Mouse (Mus musculus) liver, postnatal 0 days (tissue): Measurements from ENCODE around the gene Slc44a5. TPM values are rescaled to one million over a fixed set of nuclear protein-coding genes. Genes with fewer than 3 reads are reported as not detected.

Experiments
- ATAC-seq: fragments of 200-750 bp; cut with Nextera tagmentation; 2 replicates; pipeline ENCODE4 v1.8.0; 2017; ENCODE audit warnings: mild to moderate bottlenecking, moderate library complexity
- DNase-seq: peaks from one replicate; pipeline ENCODE4 v3.0.0-alpha.2; 2016
- H3K27ac ChIP-seq: fragments of 300-500 bp; sonication (generic); 2 replicates; pipeline ENCODE4 v1.5.1; 2014; ENCODE audit warnings: antibody characterized with exemption, moderate library complexity, mild to moderate bottlenecking, low read depth
- H3K27me3 ChIP-seq: fragments of 300-500 bp; sonication (generic); 2 replicates; pipeline ENCODE4 v1.6.1; 2014; ENCODE audit warnings: low read length, control low read depth, mixed read lengths; ENCODE audit not compliant: insufficient read depth
- H3K36me3 ChIP-seq: fragments of 300-500 bp; sonication (generic); replicated peaks from 2 replicates; pipeline ENCODE4 v1.6.1; 2014; ENCODE audit warnings: mild to moderate bottlenecking, control low read depth, low read length, moderate library complexity, mixed read lengths; ENCODE audit not compliant: insufficient read depth
- H3K4me1 ChIP-seq: fragments of 300-500 bp; sonication (generic); 2 replicates; pipeline ENCODE4 v1.6.1; 2014; ENCODE audit warnings: antibody characterized with exemption, mild to moderate bottlenecking, control low read depth; ENCODE audit not compliant: insufficient read depth
- H3K4me2 ChIP-seq: fragments of 300-500 bp; sonication (generic); 2 replicates; pipeline ENCODE4 v1.6.1; 2014; ENCODE audit warnings: low read depth, mild to moderate bottlenecking, low read length, moderate library complexity, mixed read lengths
- H3K4me3 ChIP-seq: fragments of 300-500 bp; sonication (generic); 2 replicates; pipeline ENCODE4 v1.5.1; 2014; ENCODE audit warnings: low read depth, low read length
- H3K9ac ChIP-seq: fragments of 300-500 bp; sonication (generic); replicated peaks from 2 replicates; pipeline ENCODE4 v1.6.1; 2014; ENCODE audit warnings: mild to moderate bottlenecking, moderate library complexity
- H3K9me3 ChIP-seq: fragments of 300-500 bp; sonication (generic); 2 replicates; pipeline ENCODE4 v1.6.1; 2016; ENCODE audit warnings: mild to moderate bottlenecking, control low read depth, low read length, mixed read lengths
- CTCF ChIP-seq: sonication (generic); IDR thresholded peaks from 2 replicates; pipeline ENCODE4 v1.5.1; 2016; ENCODE audit warnings: antibody characterized with exemption, low read depth
- EP300 ChIP-seq: IDR thresholded peaks from 2 replicates; pipeline ENCODE4 v1.6.1; 2016; ENCODE audit warnings: antibody characterized with exemption, low read depth, mild to moderate bottlenecking
- WGBS: fragments of 180-500 bp; shearing (Covaris S2); extraction: QIAGEN DNeasy Blood & Tissue Kit; methylation state at CpG from one replicate; pipeline ENCODE4 v1.1.7; 2014; ENCODE audit not compliant: insufficient replicate concordance; 5-methylcytosine and 5-hydroxymethylcytosine counted together
- polyA plus RNA-seq: library from polyadenylated mRNA; unstranded; fragments of >200 nt; fragmentation: Nextera tagmentation; extraction: Ambion mirVana; gene quantifications from 2 replicates; pipeline ENCODE4 v1.2.1, GENCODE M21; 2015

Slc44a5 gene
- polyA plus RNA-seq, 1 experiment from 2014 or later: 0.02 TPM

- no peak overlapping the region for H3K4me2 ChIP-seq
- no peaks in the 10 kb centered on the region for H3K36me3 ChIP-seq
Observed at GRCm38 (mm10) chr3:154082961-154083360, 109.7 kb downstream of the Slc44a5 start.

GRCm38 (mm10) chr3:154089996-154090395 is 116.8 kb downstream of the Slc44a5 start:
- Histone ChIP-seq H3K9ac (no peak overlapping the region), H3K4me1 (peaks cover 7% of the 10 kb centered on the region), H3K9me3 (no peaks in the 10 kb centered on the region), H3K27me3 (no peaks in the 10 kb centered on the region), H3K4me2 (no peak overlapping the region), H3K27ac (no peak overlapping the region), H3K36me3 (no peaks in the 10 kb centered on the region), H3K4me3 (no peak overlapping the region)
- ATAC-seq (no peak), DNase-seq (no peak)
- no peak for TF ChIP-seq EP300
- no peak for TF ChIP-seq CTCF
- 75% methylated on average over 5 of the region's 5 CpGs for WGBS

More at GRCm38 (mm10) chr3:154082961-154083360, 109.7 kb downstream of the Slc44a5 start:
- no peaks in the 10 kb centered on the region for H3K27me3 ChIP-seq
- DNase-seq: no peak
- H3K27ac ChIP-seq: no peak overlapping the region
- no peaks in the 10 kb centered on the region for H3K4me1 ChIP-seq
- no peaks in the 10 kb centered on the region for H3K9me3 ChIP-seq
- H3K9ac ChIP-seq: no peak overlapping the region
- no peak overlapping the region for H3K4me3 ChIP-seq
- no peak for ATAC-seq
- 63% methylated on average over 7 of the region's 7 CpGs for WGBS
- TF ChIP-seq CTCF (no peak), EP300 (no peak)

DNA sequence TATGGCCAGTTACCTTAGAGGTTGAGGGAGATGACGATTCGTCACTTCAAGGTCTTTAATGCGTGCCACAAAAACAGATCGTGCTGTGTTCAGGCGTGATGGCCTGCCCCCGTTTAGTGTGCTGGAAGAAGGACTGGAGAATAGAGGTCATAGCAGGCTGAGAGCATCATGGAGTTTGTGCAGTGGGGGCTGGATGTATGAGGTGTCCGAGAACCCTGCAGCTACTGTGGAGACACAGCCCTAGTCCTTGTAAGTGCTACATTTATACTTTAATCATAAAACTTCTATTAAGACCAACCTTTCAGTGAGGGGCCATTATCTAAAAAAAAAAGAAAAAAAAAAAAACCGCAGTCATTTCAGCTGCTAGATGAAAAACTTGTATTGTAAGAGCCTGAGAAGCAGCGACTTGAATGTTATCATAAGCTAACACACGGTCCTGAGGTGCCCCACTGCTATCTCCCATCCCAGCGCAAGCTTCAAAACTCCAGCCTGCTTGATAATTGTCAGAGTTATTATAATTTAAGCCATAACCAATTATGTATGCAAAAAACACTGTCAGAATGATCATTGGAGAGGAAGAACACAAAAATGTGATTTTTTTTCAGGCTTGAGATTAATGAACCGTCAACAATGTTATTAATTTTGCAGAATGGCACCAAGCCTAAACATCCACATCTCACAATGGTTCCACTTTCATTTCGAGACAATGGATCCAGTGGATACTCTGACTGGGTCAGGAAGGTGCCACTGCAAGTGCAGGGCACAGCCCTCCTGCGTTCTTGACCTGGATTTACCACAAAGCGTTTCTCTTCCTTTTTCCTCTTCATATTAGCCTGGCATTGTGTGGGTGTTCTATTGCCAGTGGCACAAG is 118.5 kb downstream of the Slc44a5 start:
- no peak for DNase-seq
- peak; percentile 93 for ATAC-seq

DNA sequence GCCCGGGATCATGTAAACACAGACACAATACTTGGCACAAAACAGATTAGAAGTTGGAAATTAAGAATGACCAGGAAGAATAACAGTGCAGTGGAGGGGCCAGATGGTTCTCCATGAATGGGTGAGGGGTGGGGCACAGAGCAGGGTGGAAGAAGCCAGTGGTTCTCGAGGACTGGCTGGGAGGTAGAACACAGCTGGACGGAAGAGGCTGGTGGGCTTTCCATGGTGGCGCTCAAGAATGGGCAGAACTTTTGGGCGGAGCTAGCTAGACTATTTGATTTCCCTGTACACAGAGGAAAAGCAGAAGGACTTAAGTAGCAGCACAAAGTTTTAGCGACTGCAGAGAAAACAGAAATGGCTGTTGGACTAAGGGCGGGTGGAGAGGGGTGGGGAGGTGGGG is 119.2 kb downstream of the Slc44a5 start:
- no peaks in the 10 kb centered on the region for H3K9me3 ChIP-seq
- TF ChIP-seq CTCF (no peak), EP300 (no peak)
- H3K4me2 ChIP-seq: peak overlapping the region; percentile 56
- peak overlapping the region; percentile 25 for H3K4me3 ChIP-seq
- WGBS: 41% methylated on average over 7 of the region's 7 CpGs
- H3K9ac ChIP-seq: no peak overlapping the region
- peak; percentile 28 for ATAC-seq
- H3K27ac ChIP-seq: peak overlapping the region; percentile 68; the same call in 1 of the 2 replicates
- no peaks in the 10 kb centered on the region for H3K27me3 ChIP-seq
- DNase-seq: no peak
- H3K36me3 ChIP-seq: no peaks in the 10 kb centered on the region
- H3K4me1 ChIP-seq: peaks cover 7% of the 10 kb centered on the region

More for the DNA sequence above, 118.5 kb downstream of the Slc44a5 start:
- H3K4me3 ChIP-seq: peak overlapping the region; percentile 25
- H3K27me3 ChIP-seq: no peaks in the 10 kb centered on the region
- peak overlapping the region; percentile 56 for H3K4me2 ChIP-seq
- H3K9me3 ChIP-seq: no peaks in the 10 kb centered on the region
- peak overlapping the region; percentile 68; the same call in 1 of the 2 replicates for H3K27ac ChIP-seq
- H3K9ac ChIP-seq: no peak overlapping the region
- no peaks in the 10 kb centered on the region for H3K36me3 ChIP-seq
- 46% methylated on average over 15 of the region's 15 CpGs for WGBS
- H3K4me1 ChIP-seq: peaks cover 7% of the 10 kb centered on the region
- TF ChIP-seq CTCF (no peak), EP300 (peak; percentile 92)

GRCm38 (mm10) chr3:154093745-154094322 is 120.6 kb downstream of the Slc44a5 start:
- DNase-seq (no peak), ATAC-seq (no peak)
- H3K9ac ChIP-seq: no peak overlapping the region
- H3K4me2 ChIP-seq: no peak overlapping the region
- H3K4me3 ChIP-seq: no peak overlapping the region
- no peak overlapping the region for H3K27ac ChIP-seq
- TF ChIP-seq EP300 (no peak), CTCF (no peak)
- H3K4me1 ChIP-seq: peaks cover 7% of the 10 kb centered on the region
- no peaks in the 10 kb centered on the region for H3K36me3 ChIP-seq
- H3K27me3 ChIP-seq: no peaks in the 10 kb centered on the region
- H3K9me3 ChIP-seq: no peaks in the 10 kb centered on the region
- WGBS: 33% methylated on average over 8 of the region's 8 CpGs

GRCm38 (mm10) chr3:154101671-154102070 is 128.4 kb downstream of the Slc44a5 start:
- Histone ChIP-seq H3K9me3 (no peaks in the 10 kb centered on the region), H3K4me3 (no peak overlapping the region), H3K27ac (no peak overlapping the region), H3K36me3 (no peaks in the 10 kb centered on the region), H3K9ac (no peak overlapping the region), H3K4me2 (no peak overlapping the region), H3K27me3 (no peaks in the 10 kb centered on the region), H3K4me1 (no peaks in the 10 kb centered on the region)
- ATAC-seq: no peak
- DNase-seq: no peak
- no peak for TF ChIP-seq EP300
- no peak for TF ChIP-seq CTCF
- 68% methylated on average over 9 of the region's 9 CpGs for WGBS
